Mouse (Mus musculus): ENCODE measurements around the gene Gaa.

- no peak for TF ChIP-seq POLR2A (IDR thresholded peaks at IDR 0.05; ENCODE audit: insufficient read length, low read depth)
- no peak for TF ChIP-seq MAX (IDR thresholded peaks at IDR 0.05; ENCODE audit: low read depth)
- no peak for TF ChIP-seq POLR2AphosphoS2 (IDR thresholded peaks at IDR 0.05; ENCODE audit: insufficient read length, low read depth)
- no peak for TF ChIP-seq MYOD1 (IDR thresholded peaks at IDR 0.05; ENCODE audit: control insufficient read depth in 1 of 3, insufficient read length in 2 of 3, low read depth in 2 of 3)
- TF ChIP-seq USF1 (IDR thresholded peaks at IDR 0.05; ENCODE audit: low read depth) = no peak
Observed at GRCm38 (mm10) chr11:119258216-119258571, 9.5 kb upstream of the Gaa start.
